Mouse (Mus musculus) gastrocnemius, postnatal 14 days (tissue): ENCODE measurements around the gene Lgmn. TPM values are rescaled to one million over a fixed set of nuclear protein-coding genes. Genes with fewer than 3 reads are reported as not detected.

Experiments
- DNase-seq: peaks from one replicate; pipeline ENCODE4 v3.0.0; 2021; ENCODE audit warnings: mixed read lengths
- intact Hi-C: fragments of 180-260 bp; cut with DNase I; formaldehyde crosslinking; loops from one replicate; pipeline ENCODE4 v1.15.1; 2025; ENCODE audit warnings: low total_unique reads
- long read RNA-seq, 2 experiments: library from polyadenylated mRNA; stranded (forward); transcript quantifications; one replicate each; pipeline ENCODE4 v2.0.0; 2021
- total RNA-seq, 2 experiments: library from RNA; stranded (reverse); gene quantifications; 2 replicates each; pipeline ENCODE4 v1.2.3; 2021

Lgmn gene
- 10 to 100 TPM; 51.2 to 64.3 TPM for total RNA-seq
- long read RNA-seq, experiment 1, transcript Lgmn-201 (14 exons, 1,990 nt): major isoform, 82 of 94 reads
- long read RNA-seq, experiment 1, partial matches to known transcripts: 5 of 94 reads
- long read RNA-seq, experiment 1, other reads (novel, unspliced or antisense): 5 of 94 reads
- long read RNA-seq, experiment 2, transcript Lgmn-201 (14 exons, 1,990 nt): major isoform, 119 of 135 reads
- long read RNA-seq, experiment 2, partial matches to known transcripts: 6 of 135 reads
- long read RNA-seq, experiment 2, other reads (novel, unspliced or antisense): 10 of 135 reads

- peak; percentile 98 for DNase-seq
- intact Hi-C loops: no loop called here
Measured at GRCm38 (mm10) chr12:102439632-102440023, at the start of gene Lgmn. Gene Lgmn, minus strand, starts transcription at chr12:102439813.

- intact Hi-C loops: no loop called here
- no peak for DNase-seq
Measured at GRCm38 (mm10) chr12:102484946-102485345, 45.3 kb upstream of the Lgmn start.

GRCm38 (mm10) chr12:102480481-102480880 is 40.9 kb upstream of the Lgmn start:
- no peak for DNase-seq
- intact Hi-C loops: no loop called here

DNA sequence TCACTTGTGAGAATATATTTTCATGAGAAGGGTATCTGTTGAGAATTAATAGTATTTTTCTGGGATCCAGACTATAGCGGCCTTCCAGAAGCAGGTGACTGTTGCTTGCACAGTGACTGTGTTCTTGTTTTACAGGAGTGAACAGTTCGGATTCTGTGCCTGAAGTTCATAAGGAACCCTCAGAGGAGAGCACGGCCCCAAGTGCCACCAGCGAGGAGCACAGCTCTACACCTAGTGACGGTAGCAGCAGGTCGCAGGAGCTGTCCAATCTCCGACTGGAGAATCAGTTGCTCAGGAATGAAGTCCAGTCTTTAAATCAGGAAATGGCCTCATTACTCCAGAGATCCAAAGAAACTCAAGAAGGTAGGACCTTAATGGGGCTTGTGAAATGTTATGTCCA is 34.8 kb upstream of the Lgmn start:
- no peak for DNase-seq
- intact Hi-C loops: loop anchor here (10.0 kb wide), 1 partner anchor 490 kb away; no protein-coding TSS in a partner anchor

GRCm38 (mm10) chr12:102468894-102469764 is 29.5 kb upstream of the Lgmn start, which contains the start of gene Golga5:
Gene Golga5, plus strand, starts transcription at chr12:102469135.
- intact Hi-C loops: no loop called here
- peak; percentile 98 for DNase-seq

- intact Hi-C loops: no loop called here
- no peak for DNase-seq
Measured at GRCm38 (mm10) chr12:102468136-102468535, 28.5 kb upstream of the Lgmn start.

GRCm38 (mm10) chr12:102464650-102465049 is 25.0 kb upstream of the Lgmn start:
- no peak for DNase-seq
- intact Hi-C loops: no loop called here

GRCm38 (mm10) chr12:102461177-102461576 is 21.6 kb upstream of the Lgmn start:
- no peak for DNase-seq
- intact Hi-C loops: no loop called here

GRCm38 (mm10) chr12:102460014-102460413 is 20.4 kb upstream of the Lgmn start:
- intact Hi-C loops: no loop called here
- DNase-seq: no peak

DNA sequence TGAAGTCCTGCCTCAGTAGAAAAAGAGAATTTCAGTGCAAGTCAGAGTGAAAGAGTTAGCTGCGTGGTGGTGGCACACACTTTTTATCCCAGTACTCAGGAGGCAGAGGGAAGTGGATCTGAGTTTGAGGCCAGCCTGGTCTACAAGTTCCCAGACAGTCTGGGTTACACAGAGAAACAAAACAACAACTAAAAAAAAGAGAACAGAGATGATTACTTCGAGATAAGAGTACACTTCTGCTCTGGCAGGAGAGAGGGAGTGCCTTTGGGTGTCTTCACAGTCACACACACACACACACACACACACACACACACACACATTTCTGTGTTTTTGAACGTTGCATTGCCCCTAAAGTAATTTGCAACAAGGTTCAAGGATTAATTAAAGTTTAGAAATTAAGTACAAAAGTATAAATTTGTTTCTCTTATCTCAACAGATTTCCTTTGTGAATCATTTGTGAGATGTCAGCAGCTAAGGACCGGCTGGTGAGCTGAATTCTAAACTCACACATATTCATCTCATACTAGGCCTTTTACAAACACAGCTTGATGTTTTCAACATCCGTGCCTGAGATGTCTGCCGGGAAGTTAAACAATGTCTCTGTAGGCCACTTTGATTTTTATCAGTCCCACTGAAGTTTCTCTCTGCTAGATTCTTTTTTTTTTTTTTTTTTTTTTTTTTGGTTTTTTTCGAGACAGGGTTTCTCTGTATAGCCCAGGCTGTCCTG is 17.0 kb upstream of the Lgmn start:
- intact Hi-C loops: no loop called here
- no peak for DNase-seq

DNA sequence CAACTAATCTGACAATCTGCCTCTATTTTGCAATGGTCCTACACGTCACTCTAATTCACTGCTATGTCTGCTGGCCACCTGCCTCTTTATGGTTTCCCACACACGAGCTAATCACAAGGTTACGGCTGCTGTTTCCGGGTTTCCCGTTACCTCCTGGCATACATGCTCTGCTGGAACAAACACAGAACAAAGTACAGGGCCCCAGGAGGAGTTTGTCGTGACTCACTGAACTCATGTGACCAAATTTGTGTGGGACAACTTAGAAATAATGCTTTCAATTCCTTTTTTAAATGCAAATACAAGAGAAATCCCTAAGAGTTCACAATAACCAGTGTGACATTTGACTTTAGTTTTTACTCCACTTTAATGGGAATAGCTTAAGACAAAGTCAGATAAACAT is 14.0 kb upstream of the Lgmn start:
- no peak for DNase-seq
- intact Hi-C loops: no loop called here

DNA sequence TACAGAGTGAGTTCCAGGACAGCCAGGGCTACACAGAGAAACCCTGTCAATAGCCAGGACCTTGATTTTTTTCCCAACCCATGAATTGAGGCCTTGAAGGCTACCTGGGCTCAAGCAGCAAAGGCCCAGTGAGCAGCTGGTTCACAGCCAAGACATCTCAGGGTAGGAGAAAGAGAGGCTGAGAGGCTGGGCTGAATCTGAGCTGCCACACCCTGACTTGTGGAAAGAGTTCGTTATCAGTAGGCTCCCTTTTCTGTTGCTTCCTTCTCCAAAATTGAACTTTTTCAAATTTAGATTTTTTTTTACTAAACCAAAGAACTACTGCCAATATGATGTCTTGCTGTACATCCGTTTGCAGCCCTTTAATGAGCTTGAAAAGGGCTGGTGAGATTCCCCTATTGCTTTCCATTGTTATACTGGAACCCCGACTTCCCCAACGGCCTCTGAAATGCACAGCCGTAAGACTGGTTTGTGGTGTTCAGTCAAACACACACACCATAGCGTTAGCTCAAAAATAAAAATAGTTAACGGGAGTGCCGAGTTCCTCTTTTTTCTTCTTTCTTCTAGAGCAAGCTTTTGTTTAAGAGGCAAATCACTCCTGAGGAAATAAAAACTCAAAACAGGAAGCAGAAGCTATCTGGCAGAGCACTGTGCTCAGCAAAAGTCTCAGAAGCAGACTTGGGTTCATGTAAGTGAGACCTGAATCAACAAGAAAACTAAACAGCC is 11.7 kb upstream of the Lgmn start:
- no peak for DNase-seq

DNA sequence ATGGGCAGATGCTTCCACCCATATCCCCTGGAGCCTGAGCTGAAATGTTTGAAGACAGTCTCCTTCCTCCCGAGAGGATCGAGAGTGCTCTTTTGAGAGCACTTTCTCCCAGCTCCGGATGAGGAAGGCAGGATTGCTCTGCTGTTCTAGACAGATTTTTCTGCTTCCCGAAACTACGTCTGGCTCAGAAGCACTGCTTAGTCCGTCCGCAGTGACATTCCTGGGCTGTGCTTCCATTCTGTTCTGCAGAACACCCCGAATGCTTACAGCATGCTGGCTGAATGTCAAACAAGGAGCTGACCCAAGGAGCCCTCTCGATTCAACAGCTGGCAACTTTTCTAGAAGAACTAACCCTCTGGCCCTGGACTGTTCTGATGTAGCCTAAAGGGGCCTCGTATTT is 10.8 kb upstream of the Lgmn start:
- intact Hi-C loops: no loop called here
- DNase-seq: no peak

More for the DNA sequence above, 11.7 kb upstream of the Lgmn start:
- intact Hi-C loops: no loop called here

GRCm38 (mm10) chr12:102445436-102445835 is 5.8 kb upstream of the Lgmn start:
- intact Hi-C loops: no loop called here
- DNase-seq: no peak

- intact Hi-C loops: no loop called here
- DNase-seq: no peak
Measured at GRCm38 (mm10) chr12:102443676-102444075, 4.1 kb upstream of the Lgmn start.

- intact Hi-C loops: no loop called here
- no peak for DNase-seq
Measured at GRCm38 (mm10) chr12:102442639-102443038, 3.0 kb upstream of the Lgmn start.

GRCm38 (mm10) chr12:102441141-102441540 is 1.5 kb upstream of the Lgmn start:
- intact Hi-C loops: no loop called here
- DNase-seq: peak; percentile 46

DNA sequence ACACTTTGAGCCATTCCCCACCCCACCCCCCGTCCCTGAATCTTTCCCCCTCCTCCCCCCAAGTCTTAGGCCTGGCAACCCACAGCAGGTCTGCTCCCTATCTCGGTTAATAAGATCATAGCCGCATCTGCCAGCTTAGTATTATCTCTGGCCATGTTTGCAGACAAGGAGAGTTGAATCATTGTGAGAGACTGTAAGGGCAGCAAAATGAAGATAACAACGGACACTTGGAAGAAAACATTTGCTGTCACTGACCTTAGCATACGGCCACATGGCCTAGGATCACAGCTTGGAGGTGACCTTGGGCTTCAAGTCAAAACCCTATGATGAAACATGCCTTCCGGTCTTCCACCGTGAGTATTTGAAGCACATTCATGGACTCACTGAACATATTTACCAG is 938 bp upstream of the Lgmn start:
- DNase-seq: no peak
- intact Hi-C loops: no loop called here

- intact Hi-C loops: no loop called here
Measured at GRCm38 (mm10) chr12:102438983-102439631, 506 bp downstream of the Lgmn start.

More at GRCm38 (mm10) chr12:102438983-102439631, 506 bp downstream of the Lgmn start:
- no peak for DNase-seq
